Mouse (Mus musculus) MEL (cell line): ENCODE results near the gene Gm20388. TPM values are rescaled to one million over a fixed set of nuclear protein-coding genes. Genes with fewer than 3 reads are reported as not detected.

Source experiments
- DNase-seq: peaks from one replicate; pipeline ENCODE4 v3.0.0; 2011; ENCODE audit warnings: low read depth, low spot score
- H3K27ac ChIP-seq: 2 replicates; pipeline ENCODE4 v1.5.1; 2012; ENCODE audit warnings: low read depth, mild to moderate bottlenecking, control low read depth, low read length, moderate library complexity; ENCODE audit not compliant: control insufficient read depth
- H3K27me3 ChIP-seq, 2 experiments: fragments of 150-350 bp in 1 of 2; sonication (generic) in 1 of 2; 2 replicates each; pipeline ENCODE4 v1.6.1; 2012; ENCODE audit warnings: low read length in 2 of 2, mild to moderate bottlenecking in 2 of 2, improper control_type of control experiment in 1 of 2, moderate library complexity in 1 of 2; ENCODE audit not compliant: insufficient read depth in 2 of 2, control insufficient read depth in 1 of 2
- H3K36me3 ChIP-seq, 2 experiments: 2 replicates each; pipeline ENCODE4 v1.6.1; 2012 to 2014; ENCODE audit warnings: low read length in 2 of 2, improper control_type of control experiment in 1 of 2, inconsistent platforms in 1 of 2, mild to moderate bottlenecking in 1 of 2; ENCODE audit not compliant: insufficient read depth in 2 of 2, control insufficient read depth in 1 of 2
- H3K4me1 ChIP-seq, 2 experiments: fragments of 150-350 bp in 1 of 2; sonication (generic) in 1 of 2; 2 replicates each; pipeline ENCODE4 v1.6.1; 2012; ENCODE audit warnings: low read length in 2 of 2, improper control_type of control experiment in 1 of 2, mild to moderate bottlenecking in 1 of 2; ENCODE audit not compliant: insufficient read depth in 2 of 2, control insufficient read depth in 1 of 2
- H3K4me3 ChIP-seq, 2 experiments: fragments of 150-350 bp in 1 of 2; sonication (generic) in 1 of 2; 2 replicates each; pipeline ENCODE4 v1.5.1; 2012; ENCODE audit warnings: low read depth in 2 of 2, low read length in 2 of 2, mild to moderate bottlenecking in 2 of 2, moderate library complexity in 2 of 2, control low read depth in 1 of 2, improper control_type of control experiment in 1 of 2; ENCODE audit not compliant: control insufficient read depth in 1 of 2, insufficient read depth in 1 of 2
- H3K79me2 ChIP-seq: 2 replicates; pipeline ENCODE4 v1.6.1; 2012; ENCODE audit warnings: mild to moderate bottlenecking, low read length, moderate library complexity; ENCODE audit not compliant: control insufficient read depth, poor library complexity, insufficient read depth
- H3K9ac ChIP-seq: 2 replicates; pipeline ENCODE4 v1.6.1; 2012; ENCODE audit warnings: low read depth, mild to moderate bottlenecking, control low read depth, low read length, moderate library complexity; ENCODE audit not compliant: control insufficient read depth, poor library complexity, severe bottlenecking
- H3K9me3 ChIP-seq: fragments of 150-350 bp; sonication (generic); replicated peaks from 2 replicates; pipeline ENCODE4 v1.6.1; 2012; ENCODE audit warnings: mild to moderate bottlenecking, low read length, improper control_type of control experiment, moderate library complexity; ENCODE audit not compliant: insufficient read depth
- BHLHE40 ChIP-seq: IDR thresholded peaks from 2 replicates; pipeline ENCODE4 v1.6.1; 2012; ENCODE audit warnings: low read depth, mild to moderate bottlenecking, inconsistent platforms, low read length, improper control_type of control experiment, borderline replicate concordance
- CHD2 ChIP-seq: IDR thresholded peaks from 2 replicates; pipeline ENCODE4 v1.6.1; 2011; ENCODE audit warnings: low read length, improper control_type of control experiment
- CTCF ChIP-seq, 3 experiments: IDR thresholded peaks in 2 of 3; conservative IDR thresholded peaks in 1 of 3; 2 replicates each; pipeline ENCODE4 v1.5.1; 2011 to 2012; ENCODE audit warnings: low read length in 3 of 3, low read depth in 2 of 3, mild to moderate bottlenecking in 2 of 3, improper control_type of control experiment in 1 of 3, inconsistent platforms in 1 of 3, mixed read lengths in 1 of 3, moderate library complexity in 1 of 3; ENCODE audit not compliant: control insufficient read depth in 1 of 3, insufficient read depth in 1 of 3, poor library complexity in 1 of 3, severe bottlenecking in 1 of 3
- ELF1 ChIP-seq: IDR thresholded peaks from 2 replicates; pipeline ENCODE4 v1.6.1; 2014; ENCODE audit warnings: low read depth, mild to moderate bottlenecking, inconsistent platforms, low read length, improper control_type of control experiment, moderate library complexity
- HCFC1 ChIP-seq: IDR thresholded peaks from 2 replicates; pipeline ENCODE4 v1.6.1; 2012; ENCODE audit warnings: low read depth, mild to moderate bottlenecking, inconsistent platforms, low read length, improper control_type of control experiment, moderate library complexity
- MAX ChIP-seq: IDR thresholded peaks from 2 replicates; pipeline ENCODE4 v1.6.1; 2011; ENCODE audit warnings: low read length, improper control_type of control experiment
- MAZ ChIP-seq: IDR thresholded peaks from 2 replicates; pipeline ENCODE4 v1.6.1; 2012; ENCODE audit warnings: low read depth, mild to moderate bottlenecking, inconsistent platforms, low read length, improper control_type of control experiment
- MEF2A ChIP-seq: IDR thresholded peaks from 2 replicates; pipeline ENCODE4 v1.6.1; 2014; ENCODE audit warnings: low read depth, mild to moderate bottlenecking, inconsistent platforms, low read length, improper control_type of control experiment; ENCODE audit not compliant: poor library complexity, insufficient replicate concordance, severe bottlenecking; ENCODE audit errors: extremely low read depth
- MXI1 ChIP-seq: IDR thresholded peaks from 2 replicates; pipeline ENCODE4 v1.6.1; 2011; ENCODE audit warnings: mild to moderate bottlenecking, low read depth, low read length, improper control_type of control experiment
- MYB ChIP-seq: IDR thresholded peaks from 2 replicates; pipeline ENCODE4 v1.6.1; 2011; ENCODE audit warnings: mild to moderate bottlenecking, low read depth, low read length, improper control_type of control experiment
- NELFE ChIP-seq: IDR thresholded peaks from 2 replicates; pipeline ENCODE4 v1.6.1; 2011; ENCODE audit warnings: low read depth, low read length, improper control_type of control experiment
- POLR2A ChIP-seq, 2 experiments: IDR thresholded peaks; 2 replicates each; pipeline ENCODE4 v1.6.1; 2011 to 2012; ENCODE audit warnings: low read length in 2 of 2, mild to moderate bottlenecking in 2 of 2, control low read depth in 1 of 2, improper control_type of control experiment in 1 of 2, low read depth in 1 of 2, moderate library complexity in 1 of 2; ENCODE audit not compliant: control insufficient read depth in 1 of 2, insufficient read depth in 1 of 2, poor library complexity in 1 of 2
- POLR2AphosphoS5 ChIP-seq: IDR thresholded peaks from 2 replicates; pipeline ENCODE4 v1.6.1; 2012; ENCODE audit warnings: low read depth, borderline replicate concordance, mild to moderate bottlenecking, inconsistent platforms, low read length, moderate library complexity, mixed read lengths
- SIN3A ChIP-seq: IDR thresholded peaks from 2 replicates; pipeline ENCODE4 v1.6.1; 2012; ENCODE audit warnings: low read length, improper control_type of control experiment, inconsistent platforms
- TCF12 ChIP-seq: IDR thresholded peaks from 2 replicates; pipeline ENCODE4 v1.6.1; 2014; ENCODE audit warnings: low read depth, mild to moderate bottlenecking, inconsistent platforms, low read length, improper control_type of control experiment, moderate library complexity
- USF1 ChIP-seq: IDR thresholded peaks from 2 replicates; pipeline ENCODE4 v1.6.1; 2014; ENCODE audit warnings: low read depth, mild to moderate bottlenecking, inconsistent platforms, low read length, improper control_type of control experiment, moderate library complexity
- USF2 ChIP-seq, 2 experiments: IDR thresholded peaks; 2 replicates each; pipeline ENCODE4 v1.6.1; 2011 to 2012; ENCODE audit warnings: improper control_type of control experiment in 2 of 2, low read length in 2 of 2, borderline replicate concordance in 1 of 2, inconsistent platforms in 1 of 2, low read depth in 1 of 2, mild to moderate bottlenecking in 1 of 2; ENCODE audit not compliant: insufficient read depth in 1 of 2
- ZC3H11A ChIP-seq: IDR thresholded peaks from 2 replicates; pipeline ENCODE4 v1.6.1; 2012; ENCODE audit warnings: low read depth, mild to moderate bottlenecking, inconsistent platforms, low read length, improper control_type of control experiment
- ZKSCAN1 ChIP-seq: IDR thresholded peaks from 2 replicates; pipeline ENCODE4 v1.6.1; 2012; ENCODE audit warnings: low read depth, mild to moderate bottlenecking, inconsistent platforms, low read length, improper control_type of control experiment, moderate library complexity
- ZMIZ1 ChIP-seq: IDR thresholded peaks from 2 replicates; pipeline ENCODE4 v1.6.1; 2012; ENCODE audit warnings: low read depth, mild to moderate bottlenecking, inconsistent platforms, low read length, improper control_type of control experiment, moderate library complexity
- ZNF384 ChIP-seq: IDR thresholded peaks from 2 replicates; pipeline ENCODE4 v1.6.1; 2012; ENCODE audit warnings: low read depth, mild to moderate bottlenecking, inconsistent platforms, low read length, improper control_type of control experiment
- polyA plus RNA-seq, 2 experiments: library from polyadenylated mRNA; stranded (reverse) in 1 of 2; unstranded in 1 of 2; fragments of >175 nt in 1 of 2; fragments of >200 nt in 1 of 2; gene quantifications; 2 replicates each; pipeline versions ENCODE4 v1.2.1 to v1.2.4; 2012; ENCODE audit warnings: low replicate concordance in 2 of 2, low read depth in 1 of 2; ENCODE audit not compliant: insufficient read length in 2 of 2, insufficient read depth in 1 of 2, missing spikeins in 1 of 2
- total RNA-seq: library from RNA; depleted of rRNA; stranded (reverse); fragments of 300-350 nt; gene quantifications from 2 replicates; pipeline ENCODE4 v1.2.3, GENCODE M21; 2012

The Gm20388 gene
- total and polyA plus RNA-seq, 3 experiments, result 11.1 to 17.8 TPM; not detected in 1

GRCm38 (mm10) chr8:121573275-121573674, 1662.6 kb downstream of the Gm20388 start:
- peak; percentile 38 for DNase-seq
- peaks cover 58% of the 10 kb centered on the region for H3K79me2 ChIP-seq
- H3K4me1 ChIP-seq, result peaks cover 0 to 7% of the 10 kb centered on the region in 2 experiments; a peak in 2 of 4 replicates
- peaks cover 0 to 3% of the 10 kb centered on the region in 2 experiments; a peak in 1 of 4 replicates for H3K36me3 ChIP-seq
- H3K9me3 ChIP-seq, result no peaks in the 10 kb centered on the region
- no peaks in the 10 kb centered on the region for H3K27me3 ChIP-seq
- no peak overlapping the region for H3K9ac ChIP-seq
- TF ChIP-seq ZKSCAN1 (no peak), MYB (no peak), CTCF (IDR thresholded peaks at IDR 0.05 in 2 of 3, conservative IDR thresholded peaks at IDR 0.05 in 1 of 3; ENCODE audit: control insufficient read depth in 1 of 3, insufficient read depth in 1 of 3, low read depth in 2 of 3, low read length in 3 of 3, poor library complexity in 1 of 3, severe bottlenecking in 1 of 3) (no peak), SIN3A (peak; percentile 41; the same call in 1 of the 2 replicates)
- no peak overlapping the region for H3K4me3 ChIP-seq
- H3K27ac ChIP-seq, result no peak overlapping the region

- H3K9ac ChIP-seq, result no peak overlapping the region
- no peaks in the 10 kb centered on the region for H3K9me3 ChIP-seq
- no peak for DNase-seq
- no peak overlapping the region for H3K27ac ChIP-seq
- H3K27me3 ChIP-seq, result no peaks in the 10 kb centered on the region
- no peak overlapping the region for H3K4me3 ChIP-seq
- H3K79me2 ChIP-seq, result peaks cover 60% of the 10 kb centered on the region
- peaks cover 0 to 4% of the 10 kb centered on the region in 2 experiments; a peak in 1 of 4 replicates for H3K36me3 ChIP-seq
- peaks cover 0 to 14% of the 10 kb centered on the region in 2 experiments; a peak in 3 of 4 replicates for H3K4me1 ChIP-seq
- TF ChIP-seq TCF12 (no peak), USF1 (no peak), ZC3H11A (no peak), POLR2A (IDR thresholded peaks at IDR 0.05; ENCODE audit: control insufficient read depth in 1 of 2, insufficient read depth in 1 of 2, low read depth in 1 of 2, low read length in 2 of 2, poor library complexity in 1 of 2) (no peak), ELF1 (no peak), SIN3A (no peak), MXI1 (no peak), BHLHE40 (no peak), ZMIZ1 (no peak), MYB (no peak), MAX (no peak), NELFE (no peak), MEF2A (no peak), MAZ (no peak), ZKSCAN1 (no peak), ZNF384 (no peak), POLR2AphosphoS5 (no peak), HCFC1 (no peak), USF2 (IDR thresholded peaks at IDR 0.05; ENCODE audit: borderline replicate concordance in 1 of 2, insufficient read depth in 1 of 2, low read depth in 1 of 2, low read length in 2 of 2) (no peak), CHD2 (no peak)
Observed at GRCm38 (mm10) chr8:121575661-121576060, 1665.0 kb downstream of the Gm20388 start.
